ENCODE assay signal across 19 mouse cellular contexts in genomic region chr5:113421993-113422725, GRCm38 (mm10).
DNase-seq lines count a peak whose midpoint lies in the region; ATAC-seq and TF ChIP-seq lines count a peak whose summit lies in the region.
"Had no signal": no experiment of that assay in that cellular context is flagged by ENCODE, and none has a peak within 500 bp of the region (broad histone marks: within the 10 kb centered on the region; RNA-seq: fewer than 3 reads in every experiment).

No protein-coding gene starts in this region.

- H3K9ac ChIP-seq in hindbrain, embryonic 16.5 days (ENCODE audit: low read depth, low read length): no peak overlapping the region
- no peak overlapping the region for H3K9ac ChIP-seq in hindbrain, embryonic 12.5 days
- peak overlapping the region; percentile 47 for H3K9ac ChIP-seq in ES-Bruce4 (ENCODE audit: low read depth, poor library complexity, severe bottlenecking)
- H3K9ac ChIP-seq in embryonic facial prominence, embryonic 12.5 days: 0 out of 2 replicates have a peak overlapping the region, but pooled peaks have one; percentile 8
- H3K9ac ChIP-seq: heart, embryonic 12.5 days; liver, embryonic 13.5 days had no signal

- no peak for TF ChIP-seq POLR2A in ES-Bruce4 (IDR thresholded peaks at IDR 0.05; ENCODE audit: insufficient read depth, low read length)

- WGBS in hindbrain, embryonic 16.5 days: 50% methylated on average over 13 of the region's 13 CpGs
- WGBS in hindbrain, embryonic 12.5 days: 74% methylated on average over 13 of the region's 13 CpGs
- WGBS in embryonic facial prominence, embryonic 12.5 days: 47% methylated on average over 13 of the region's 13 CpGs

- DNase-seq in adrenal gland, adult 2 months: peak; percentile 5
- DNase-seq in adrenal gland, postnatal 10 days: no peak
- no peak for DNase-seq in spleen, postnatal 36 days (ENCODE audit: low spot score in 2 of 2)
- DNase-seq in lung, adult 18-20 months: no peak
- DNase-seq: cerebellum, adult 2 months; embryo, embryonic 11 days; heart, postnatal 36 days; kidney, postnatal 10 days; liver, embryonic 13.5 days; right cerebral cortex, postnatal 14 days had no signal

- TF ChIP-seq EP300 in ES-Bruce4 (IDR thresholded peaks at IDR 0.05; ENCODE audit: insufficient read depth, low read depth, low read length): peak; percentile 43; the same call in 1 of the 2 replicates

- no peak overlapping the region for H3K27ac ChIP-seq in hindbrain, embryonic 16.5 days (ENCODE audit: low read depth, low read length)
- no peak overlapping the region for H3K27ac ChIP-seq in hindbrain, embryonic 12.5 days
- peak overlapping the region; percentile 4; the same call in 1 of the 2 replicates for H3K27ac ChIP-seq in ES-Bruce4 (ENCODE audit: insufficient read depth, low read length)
- H3K27ac ChIP-seq in embryonic facial prominence, embryonic 12.5 days: no peak overlapping the region
- H3K27ac ChIP-seq: liver, embryonic 13.5 days had no signal

- H3K9me3 ChIP-seq in hindbrain, embryonic 16.5 days (ENCODE audit: control insufficient read depth, low read length): no peaks in the 10 kb centered on the region
- H3K9me3 ChIP-seq in hindbrain, embryonic 12.5 days (replicated peaks): no peaks in the 10 kb centered on the region
- no peaks in the 10 kb centered on the region; the same call in 1 of the 2 replicates for H3K9me3 ChIP-seq in ES-Bruce4 (replicated peaks; ENCODE audit: control insufficient read depth, insufficient read depth, low read length, poor library complexity, severe bottlenecking)
- no peaks in the 10 kb centered on the region for H3K9me3 ChIP-seq in embryonic facial prominence, embryonic 12.5 days
- H3K9me3 ChIP-seq: heart, embryonic 12.5 days; liver, embryonic 13.5 days had no signal

- no peak for TF ChIP-seq CTCF in ES-Bruce4 (IDR thresholded peaks at IDR 0.05; ENCODE audit: low read depth, low read length)

- H3K27me3 ChIP-seq in hindbrain, embryonic 16.5 days (replicated peaks; ENCODE audit: control insufficient read depth, insufficient read depth, low read length): no peaks in the 10 kb centered on the region
- peaks cover 37% of the 10 kb centered on the region for H3K27me3 ChIP-seq in hindbrain, embryonic 12.5 days
- H3K27me3 ChIP-seq in ES-Bruce4 (ENCODE audit: control insufficient read depth, insufficient read depth, low read length, poor library complexity, severe bottlenecking): no peaks in the 10 kb centered on the region
- no peaks in the 10 kb centered on the region for H3K27me3 ChIP-seq in embryonic facial prominence, embryonic 12.5 days
- H3K27me3 ChIP-seq: heart, embryonic 12.5 days; liver, embryonic 13.5 days had no signal

- 0 out of 2 replicates have a peak, but pooled peaks have one; percentile 40 for ATAC-seq in hindbrain, embryonic 16.5 days
- no peak for ATAC-seq in hindbrain, embryonic 12.5 days (ENCODE audit: low FRiP score)
- ATAC-seq in embryonic facial prominence, embryonic 12.5 days (ENCODE audit: insufficient number of reproducible peaks, insufficient read depth, low FRiP score, low TSS enrichment): no peak
- ATAC-seq: intestine, postnatal 0 days; lung, postnatal 0 days had no signal

- no peak overlapping the region for H3K4me2 ChIP-seq in hindbrain, embryonic 16.5 days (ENCODE audit: low read length)
- H3K4me2 ChIP-seq in hindbrain, embryonic 12.5 days (replicated peaks): no peak overlapping the region
- H3K4me2 ChIP-seq in embryonic facial prominence, embryonic 12.5 days (replicated peaks): no peak overlapping the region
- H3K4me2 ChIP-seq: heart, embryonic 12.5 days; liver, embryonic 13.5 days had no signal

- H3K4me1 ChIP-seq in hindbrain, embryonic 16.5 days (ENCODE audit: control insufficient read depth, insufficient read depth, low read depth, low read length): peaks cover 8% of the 10 kb centered on the region
- H3K4me1 ChIP-seq in hindbrain, embryonic 12.5 days: peaks cover 20% of the 10 kb centered on the region
- H3K4me1 ChIP-seq in ES-Bruce4 (ENCODE audit: control insufficient read depth, insufficient read depth, low read length): peaks cover 9% of the 10 kb centered on the region
- 0 out of 2 replicates have a peak, but pooled peaks cover 7% of the 10 kb centered on the region for H3K4me1 ChIP-seq in embryonic facial prominence, embryonic 12.5 days
- H3K4me1 ChIP-seq: heart, embryonic 12.5 days; liver, embryonic 13.5 days had no signal

- no peak overlapping the region for H3K4me3 ChIP-seq in hindbrain, embryonic 16.5 days (ENCODE audit: low read length)
- no peak overlapping the region for H3K4me3 ChIP-seq in hindbrain, embryonic 12.5 days
- H3K4me3 ChIP-seq in ES-Bruce4 (ENCODE audit: low read depth, low read length): no peak overlapping the region
- H3K4me3 ChIP-seq in embryonic facial prominence, embryonic 12.5 days: no peak overlapping the region
- H3K4me3 ChIP-seq: erythroblast, embryonic 14.5 days; heart, embryonic 12.5 days; liver, embryonic 13.5 days; myocyte had no signal

- no peaks in the 10 kb centered on the region for H3K36me3 ChIP-seq in hindbrain, embryonic 16.5 days (ENCODE audit: control insufficient read depth, insufficient read depth, low read length)
- H3K36me3 ChIP-seq in hindbrain, embryonic 12.5 days: no peaks in the 10 kb centered on the region
- H3K36me3 ChIP-seq in ES-Bruce4 (ENCODE audit: control insufficient read depth, insufficient read depth, low read length, poor library complexity, severe bottlenecking): no peaks in the 10 kb centered on the region
- no peaks in the 10 kb centered on the region for H3K36me3 ChIP-seq in embryonic facial prominence, embryonic 12.5 days
- H3K36me3 ChIP-seq: heart, embryonic 12.5 days; liver, embryonic 13.5 days had no signal

Comparison
In these comparisons a context has a peak if more than half of its experiments do, and no peak if none do; other contexts are left out.
1. H3K9ac ChIP-seq: peak in ES-Bruce4 (single experiment) and embryonic facial prominence, embryonic 12.5 days (single experiment); none in hindbrain, embryonic 16.5 days (single experiment) and hindbrain, embryonic 12.5 days (single experiment).